20 mouse cellular contexts compared by ENCODE assay signal in genomic region chr5:67382556-67382955, GRCm38 (mm10).
"Had no signal": no experiment of that assay in that cellular context is flagged by ENCODE, and none has a peak within 500 bp of the region (broad histone marks: within the 10 kb centered on the region; RNA-seq: fewer than 3 reads in every experiment).

No protein-coding gene starts in this region.

- H3K4me1 ChIP-seq: lung, embryonic 15.5 days; midbrain, embryonic 13.5 days; midbrain, embryonic 15.5 days; neural tube, embryonic 13.5 days; neural tube, embryonic 15.5 days had no signal

- H3K9ac ChIP-seq: lung, embryonic 15.5 days; midbrain, embryonic 13.5 days; midbrain, embryonic 15.5 days; neural tube, embryonic 13.5 days; neural tube, embryonic 15.5 days had no signal

- DNase-seq: lung, adult 2 months; lung, postnatal 14 days; lung, postnatal 36 days; retina, postnatal 1 day; right cerebral cortex, adult 18-20 months; right cerebral cortex, postnatal 25 days; right cerebral cortex, postnatal 4 days; spleen, adult 18-20 months; thymus, adult 18-20 months; thymus, postnatal 14 days; thymus, postnatal 36 days had no signal

- H3K4me3 ChIP-seq: lung, embryonic 15.5 days; megakaryocyte, embryonic 14.5 days; midbrain, embryonic 13.5 days; midbrain, embryonic 15.5 days; neural tube, embryonic 13.5 days; neural tube, embryonic 15.5 days had no signal

- H3K9me3 ChIP-seq: lung, embryonic 15.5 days; megakaryocyte, embryonic 14.5 days; midbrain, embryonic 13.5 days; midbrain, embryonic 15.5 days; neural tube, embryonic 13.5 days; neural tube, embryonic 15.5 days had no signal

- H3K27me3 ChIP-seq: lung, embryonic 15.5 days; midbrain, embryonic 13.5 days; midbrain, embryonic 15.5 days; neural tube, embryonic 13.5 days; neural tube, embryonic 15.5 days had no signal

- H3K4me2 ChIP-seq: lung, embryonic 15.5 days; midbrain, embryonic 11.5 days; midbrain, embryonic 13.5 days; midbrain, embryonic 15.5 days; neural tube, embryonic 13.5 days; neural tube, embryonic 15.5 days had no signal

- H3K36me3 ChIP-seq: lung, embryonic 15.5 days; midbrain, embryonic 15.5 days; neural tube, embryonic 13.5 days; neural tube, embryonic 15.5 days had no signal

- H3K27ac ChIP-seq: lung, embryonic 15.5 days; macrophage; midbrain, embryonic 13.5 days; midbrain, embryonic 15.5 days; neural tube, embryonic 13.5 days; neural tube, embryonic 15.5 days had no signal

- ATAC-seq: lung, postnatal 0 days; midbrain, embryonic 15.5 days had no signal
